Mouse (Mus musculus): ENCODE measurements around the gene Mms19. TPM values are rescaled to one million over a fixed set of nuclear protein-coding genes. Genes with fewer than 3 reads are reported as not detected.

The Mms19 gene
- total and polyA plus RNA-seq, 2 experiments: 14.9 to 39.5 TPM

GRCm38 (mm10) chr19:41973891-41974794, 6.8 kb downstream of the Mms19 start:
- 79% methylated on average over 13 of the region's 13 CpGs for WGBS
- TF ChIP-seq POLR2A (IDR thresholded peaks at IDR 0.05; ENCODE audit: extremely low read depth, insufficient read depth, low read length): no peak
- TF ChIP-seq CTCF (IDR thresholded peaks at IDR 0.05; ENCODE audit: low read depth, low read length): no peak
- no peaks in the 10 kb centered on the region for H3K27me3 ChIP-seq (ENCODE audit: control insufficient read depth, insufficient read depth, low read length)
- peak overlapping the region; percentile 44; the same call in 1 of the 2 replicates for H3K27ac ChIP-seq (replicated peaks; ENCODE audit: insufficient read depth, low read depth, low read length)
- no peak for DNase-seq (ENCODE audit: extremely low read depth, low read depth, low spot score)
- H3K4me3 ChIP-seq (ENCODE audit: insufficient read depth, low read depth, low read length): no peak overlapping the region
- H3K4me1 ChIP-seq (ENCODE audit: control insufficient read depth, insufficient read depth, low read length): peaks cover 3% of the 10 kb centered on the region; the same call in 1 of the 2 replicates
- peaks cover 33% of the 10 kb centered on the region for H3K79me2 ChIP-seq (ENCODE audit: control insufficient read depth, insufficient read depth, low read length)
- H3K36me3 ChIP-seq (ENCODE audit: control insufficient read depth, insufficient read depth, low read length): peaks cover 3% of the 10 kb centered on the region; the same call in 1 of the 2 replicates
- no peak overlapping the region for H3K9ac ChIP-seq (ENCODE audit: low read depth, low read length)

GRCm38 (mm10) chr19:41969618-41970017, 11.3 kb downstream of the Mms19 start:
- H3K36me3 ChIP-seq (ENCODE audit: control insufficient read depth, insufficient read depth, low read length): peaks cover 29% of the 10 kb centered on the region
- DNase-seq (ENCODE audit: extremely low read depth, low read depth, low spot score): no peak
- TF ChIP-seq POLR2A (IDR thresholded peaks at IDR 0.05; ENCODE audit: extremely low read depth, insufficient read depth, low read length) (no peak), CTCF (IDR thresholded peaks at IDR 0.05; ENCODE audit: low read depth, low read length) (no peak)
- 85% methylated on average over 7 of the region's 7 CpGs for WGBS
- H3K27me3 ChIP-seq (ENCODE audit: control insufficient read depth, insufficient read depth, low read length): no peaks in the 10 kb centered on the region
- H3K27ac ChIP-seq (replicated peaks; ENCODE audit: insufficient read depth, low read depth, low read length): no peak overlapping the region
- no peak overlapping the region for H3K4me3 ChIP-seq (ENCODE audit: insufficient read depth, low read depth, low read length)
- peaks cover 13% of the 10 kb centered on the region for H3K79me2 ChIP-seq (ENCODE audit: control insufficient read depth, insufficient read depth, low read length)
- H3K4me1 ChIP-seq (ENCODE audit: control insufficient read depth, insufficient read depth, low read length): no peaks in the 10 kb centered on the region
- no peak overlapping the region for H3K9ac ChIP-seq (ENCODE audit: low read depth, low read length)

GRCm38 (mm10) chr19:41953574-41953973, 27.4 kb downstream of the Mms19 start:
- no peaks in the 10 kb centered on the region for H3K27me3 ChIP-seq (ENCODE audit: control insufficient read depth, insufficient read depth, low read length)
- no peaks in the 10 kb centered on the region for H3K4me1 ChIP-seq (ENCODE audit: control insufficient read depth, insufficient read depth, low read length)
- peaks cover 77% of the 10 kb centered on the region for H3K36me3 ChIP-seq (ENCODE audit: control insufficient read depth, insufficient read depth, low read length)
- DNase-seq (ENCODE audit: extremely low read depth, low read depth, low spot score): no peak
- H3K4me3 ChIP-seq (ENCODE audit: insufficient read depth, low read depth, low read length): no peak overlapping the region
- no peak overlapping the region for H3K27ac ChIP-seq (replicated peaks; ENCODE audit: insufficient read depth, low read depth, low read length)
- TF ChIP-seq CTCF (IDR thresholded peaks at IDR 0.05; ENCODE audit: low read depth, low read length) (no peak), POLR2A (IDR thresholded peaks at IDR 0.05; ENCODE audit: extremely low read depth, insufficient read depth, low read length) (no peak)
- WGBS: 91% methylated on average over 3 of the region's 3 CpGs
- H3K79me2 ChIP-seq (ENCODE audit: control insufficient read depth, insufficient read depth, low read length): no peaks in the 10 kb centered on the region
- H3K9ac ChIP-seq (ENCODE audit: low read depth, low read length): no peak overlapping the region

DNA sequence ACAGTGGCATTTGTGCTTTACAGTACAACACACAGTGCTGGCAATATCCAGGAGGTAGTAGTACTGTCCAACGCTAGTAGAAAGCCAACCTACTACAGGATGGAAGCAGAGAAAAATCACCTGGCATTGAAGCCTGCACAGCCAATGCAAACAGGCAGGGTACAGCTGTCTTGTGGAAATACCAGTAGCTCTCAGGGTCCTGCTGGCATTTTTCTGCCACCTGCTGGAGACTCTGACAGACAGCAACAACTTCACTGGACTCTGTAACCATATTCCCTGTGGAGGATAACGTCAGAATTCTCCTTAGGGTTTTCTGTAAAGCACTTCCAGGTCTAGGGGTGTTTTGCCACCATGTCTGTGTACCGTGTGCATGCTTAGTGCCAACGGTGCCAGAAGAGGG, 28.7 kb downstream of the Mms19 start:
- Histone ChIP-seq H3K27me3 (ENCODE audit: control insufficient read depth, insufficient read depth, low read length) (no peaks in the 10 kb centered on the region), H3K4me1 (ENCODE audit: control insufficient read depth, insufficient read depth, low read length) (no peaks in the 10 kb centered on the region), H3K4me3 (ENCODE audit: insufficient read depth, low read depth, low read length) (no peak overlapping the region), H3K36me3 (ENCODE audit: control insufficient read depth, insufficient read depth, low read length) (peaks cover 73% of the 10 kb centered on the region), H3K79me2 (ENCODE audit: control insufficient read depth, insufficient read depth, low read length) (no peaks in the 10 kb centered on the region), H3K27ac (replicated peaks; ENCODE audit: insufficient read depth, low read depth, low read length) (no peak overlapping the region), H3K9ac (ENCODE audit: low read depth, low read length) (no peak overlapping the region)
- 76% methylated on average over 4 of the region's 4 CpGs for WGBS
- TF ChIP-seq POLR2A (IDR thresholded peaks at IDR 0.05; ENCODE audit: extremely low read depth, insufficient read depth, low read length) (no peak), CTCF (IDR thresholded peaks at IDR 0.05; ENCODE audit: low read depth, low read length) (peak; percentile 16)
- DNase-seq (ENCODE audit: extremely low read depth, low read depth, low spot score): no peak

DNA sequence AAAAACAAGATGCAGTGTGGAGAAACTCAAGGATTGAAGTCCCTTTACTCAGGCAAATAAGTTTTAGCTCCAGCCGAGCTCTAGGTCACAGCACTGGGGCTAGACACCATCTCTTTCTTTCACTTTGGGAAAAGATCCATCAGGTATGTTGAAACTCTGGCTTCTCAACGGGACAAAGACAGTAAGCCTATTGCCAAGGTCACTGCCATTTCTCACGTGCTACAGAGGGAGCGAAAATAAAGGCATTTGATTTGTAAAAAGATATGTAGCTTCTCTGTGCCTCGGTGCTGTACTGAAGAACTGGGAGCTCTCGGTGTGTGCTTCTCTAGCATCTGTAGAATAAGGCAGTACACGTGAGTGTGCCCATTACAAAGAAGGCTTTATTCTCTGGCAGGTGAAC, 37.1 kb downstream of the Mms19 start:
- TF ChIP-seq CTCF (IDR thresholded peaks at IDR 0.05; ENCODE audit: low read depth, low read length) (no peak), POLR2A (IDR thresholded peaks at IDR 0.05; ENCODE audit: extremely low read depth, insufficient read depth, low read length) (no peak)
- Histone ChIP-seq H3K27ac (replicated peaks; ENCODE audit: insufficient read depth, low read depth, low read length) (no peak overlapping the region), H3K36me3 (ENCODE audit: control insufficient read depth, insufficient read depth, low read length) (peaks cover 72% of the 10 kb centered on the region), H3K27me3 (ENCODE audit: control insufficient read depth, insufficient read depth, low read length) (no peaks in the 10 kb centered on the region), H3K4me3 (ENCODE audit: insufficient read depth, low read depth, low read length) (no peak overlapping the region), H3K9ac (ENCODE audit: low read depth, low read length) (no peak overlapping the region), H3K79me2 (ENCODE audit: control insufficient read depth, insufficient read depth, low read length) (no peaks in the 10 kb centered on the region), H3K4me1 (ENCODE audit: control insufficient read depth, insufficient read depth, low read length) (no peaks in the 10 kb centered on the region)
- DNase-seq (ENCODE audit: extremely low read depth, low read depth, low spot score): peak; percentile 37
- 64% methylated on average over 7 of the region's 7 CpGs for WGBS

DNA sequence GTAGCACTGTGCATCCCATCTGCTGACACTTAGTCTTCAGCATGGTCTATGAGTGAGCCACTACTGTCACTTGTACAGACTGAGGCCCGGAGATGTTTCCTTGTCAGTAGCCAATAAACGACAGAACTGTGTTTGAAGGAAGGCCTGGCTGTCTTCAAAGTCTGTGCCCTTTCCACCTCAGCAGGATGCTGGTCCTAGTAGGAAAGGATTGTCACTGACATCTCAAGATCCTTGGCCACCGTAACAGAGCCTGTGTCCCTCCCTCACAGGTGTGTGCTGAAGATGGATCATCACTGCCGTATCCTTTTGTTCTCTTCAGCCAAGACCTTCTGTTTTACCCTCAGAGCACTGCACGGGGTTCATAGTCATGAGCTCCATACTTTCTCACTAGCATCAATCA, 42.4 kb downstream of the Mms19 start:
- DNase-seq (ENCODE audit: extremely low read depth, low read depth, low spot score): no peak
- Histone ChIP-seq H3K4me1 (ENCODE audit: control insufficient read depth, insufficient read depth, low read length) (peaks cover 3% of the 10 kb centered on the region; the same call in 1 of the 2 replicates), H3K4me3 (ENCODE audit: insufficient read depth, low read depth, low read length) (no peak overlapping the region), H3K9ac (ENCODE audit: low read depth, low read length) (no peak overlapping the region), H3K27ac (replicated peaks; ENCODE audit: insufficient read depth, low read depth, low read length) (no peak overlapping the region), H3K27me3 (ENCODE audit: control insufficient read depth, insufficient read depth, low read length) (no peaks in the 10 kb centered on the region), H3K79me2 (ENCODE audit: control insufficient read depth, insufficient read depth, low read length) (peaks cover 3% of the 10 kb centered on the region; the same call in 1 of the 2 replicates), H3K36me3 (ENCODE audit: control insufficient read depth, insufficient read depth, low read length) (peaks cover 33% of the 10 kb centered on the region)
- WGBS: 89% methylated on average over 5 of the region's 5 CpGs
- no peak for TF ChIP-seq CTCF (IDR thresholded peaks at IDR 0.05; ENCODE audit: low read depth, low read length)
- TF ChIP-seq POLR2A (IDR thresholded peaks at IDR 0.05; ENCODE audit: extremely low read depth, insufficient read depth, low read length): no peak
